Mouse (Mus musculus): ENCODE results near the gene Usp43.

The Usp43 gene

GRCm38 (mm10) chr11:67805538-67805937 lies 116.4 kb downstream of the Usp43 start:
- no peak for DNase-seq
